Mouse (Mus musculus) forebrain, embryonic 14.5 days (tissue): ENCODE data around the gene Dnah8. TPM values are rescaled to one million over a fixed set of nuclear protein-coding genes. Genes with fewer than 3 reads are reported as not detected.
A peak's percentile ranks its signal among the peaks of the same experiment; 100 is the strongest.

Experiments
- ATAC-seq: fragments of 200-750 bp; cut with Nextera tagmentation; 2 replicates; pipeline ENCODE4 v1.8.0; 2017; ENCODE audit warnings: mild to moderate bottlenecking, moderate library complexity
- DNase-seq: peaks from one replicate; pipeline ENCODE4 v3.0.0-alpha.2; 2015; ENCODE audit warnings: low spot score
- H3K27ac ChIP-seq: fragments of 300-500 bp; sonication (generic); 2 replicates; pipeline ENCODE4 v1.5.1; 2014; ENCODE audit warnings: low read depth, mild to moderate bottlenecking, control low read depth, low read length, moderate library complexity
- H3K27me3 ChIP-seq: fragments of 300-500 bp; sonication (generic); replicated peaks from 2 replicates; pipeline ENCODE4 v1.6.1; 2014; ENCODE audit warnings: low read length, control low read depth, mixed read lengths; ENCODE audit not compliant: control insufficient read depth, insufficient read depth
- H3K36me3 ChIP-seq: fragments of 300-500 bp; sonication (generic); 2 replicates; pipeline ENCODE4 v1.6.1; 2014; ENCODE audit warnings: low read length, control low read depth; ENCODE audit not compliant: control insufficient read depth, insufficient read depth
- H3K4me1 ChIP-seq: fragments of 300-500 bp; sonication (generic); 2 replicates; pipeline ENCODE4 v1.6.1; 2014; ENCODE audit warnings: antibody characterized with exemption, low read length, control low read depth; ENCODE audit not compliant: control insufficient read depth, insufficient read depth
- H3K4me2 ChIP-seq: fragments of 300-500 bp; sonication (generic); 2 replicates; pipeline ENCODE4 v1.6.1; 2014; ENCODE audit warnings: mild to moderate bottlenecking, control low read depth, low read length
- H3K4me3 ChIP-seq: fragments of 300-500 bp; sonication (generic); 2 replicates; pipeline ENCODE4 v1.5.1; 2014; ENCODE audit warnings: low read depth, low read length, control low read depth
- H3K9ac ChIP-seq: fragments of 300-500 bp; sonication (generic); 2 replicates; pipeline ENCODE4 v1.6.1; 2014; ENCODE audit warnings: mild to moderate bottlenecking, low read length, control low read depth, moderate library complexity
- H3K9me3 ChIP-seq: fragments of 300-500 bp; sonication (generic); replicated peaks from 2 replicates; pipeline ENCODE4 v1.6.1; 2016; ENCODE audit warnings: low read length, control low read depth, mixed read lengths; ENCODE audit not compliant: control insufficient read depth
- WGBS: fragments of 180-500 bp; shearing (Covaris S2); extraction: QIAGEN DNeasy Blood & Tissue Kit; methylation state at CpG from one replicate; pipeline ENCODE4 v1.1.7; 2014; 5-methylcytosine and 5-hydroxymethylcytosine counted together
- polyA plus RNA-seq: library from polyadenylated mRNA; unstranded; fragments of >200 nt; fragmentation: Nextera tagmentation; extraction: Ambion mirVana; gene quantifications from 2 replicates; pipeline ENCODE4 v1.2.1, GENCODE M21; 2014

The Dnah8 gene
- polyA plus RNA-seq, 1 experiment from 2014 or later: 1.9 TPM

DNA sequence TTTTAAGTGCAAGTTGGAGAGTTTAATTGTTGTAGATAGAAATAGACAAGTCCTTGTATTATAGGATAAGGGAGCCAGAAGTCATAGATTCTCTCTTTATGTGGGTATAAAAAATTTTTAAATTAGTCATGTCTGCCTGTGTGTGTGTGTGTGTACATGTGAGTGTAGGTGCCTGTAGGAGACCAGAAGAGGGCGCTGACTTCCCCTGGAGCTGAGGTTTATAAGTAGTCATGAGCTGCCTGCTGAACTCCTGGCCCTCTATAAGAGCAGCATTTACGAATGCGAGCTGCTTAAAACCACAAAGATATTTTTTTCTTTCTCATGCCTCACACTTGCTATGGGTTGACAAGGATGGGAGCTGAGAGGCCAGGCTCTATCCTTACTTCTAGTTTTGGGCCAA is 115.6 kb downstream of the Dnah8 start:
- WGBS: 90% methylated on average over 3 of the region's 3 CpGs
- H3K27ac ChIP-seq: no peak overlapping the region

GRCm38 (mm10) chr17:30743947-30744346 is 119.8 kb downstream of the Dnah8 start:
- Histone ChIP-seq H3K9me3 (no peaks in the 10 kb centered on the region), H3K27me3 (no peaks in the 10 kb centered on the region), H3K9ac (no peak overlapping the region), H3K4me3 (no peak overlapping the region), H3K4me2 (no peak overlapping the region), H3K4me1 (no peaks in the 10 kb centered on the region), H3K27ac (no peak overlapping the region), H3K36me3 (no peaks in the 10 kb centered on the region)
- ATAC-seq: no peak
- DNase-seq: no peak
- WGBS: 78% methylated on average over 3 of the region's 3 CpGs

More for the DNA sequence above, 115.6 kb downstream of the Dnah8 start:
- H3K9me3 ChIP-seq: no peaks in the 10 kb centered on the region
- H3K4me2 ChIP-seq: no peak overlapping the region
- H3K4me1 ChIP-seq: no peaks in the 10 kb centered on the region
- H3K9ac ChIP-seq: no peak overlapping the region
- H3K27me3 ChIP-seq: no peaks in the 10 kb centered on the region
- no peak overlapping the region for H3K4me3 ChIP-seq
- no peaks in the 10 kb centered on the region for H3K36me3 ChIP-seq
- no peak for ATAC-seq
- no peak for DNase-seq

DNA sequence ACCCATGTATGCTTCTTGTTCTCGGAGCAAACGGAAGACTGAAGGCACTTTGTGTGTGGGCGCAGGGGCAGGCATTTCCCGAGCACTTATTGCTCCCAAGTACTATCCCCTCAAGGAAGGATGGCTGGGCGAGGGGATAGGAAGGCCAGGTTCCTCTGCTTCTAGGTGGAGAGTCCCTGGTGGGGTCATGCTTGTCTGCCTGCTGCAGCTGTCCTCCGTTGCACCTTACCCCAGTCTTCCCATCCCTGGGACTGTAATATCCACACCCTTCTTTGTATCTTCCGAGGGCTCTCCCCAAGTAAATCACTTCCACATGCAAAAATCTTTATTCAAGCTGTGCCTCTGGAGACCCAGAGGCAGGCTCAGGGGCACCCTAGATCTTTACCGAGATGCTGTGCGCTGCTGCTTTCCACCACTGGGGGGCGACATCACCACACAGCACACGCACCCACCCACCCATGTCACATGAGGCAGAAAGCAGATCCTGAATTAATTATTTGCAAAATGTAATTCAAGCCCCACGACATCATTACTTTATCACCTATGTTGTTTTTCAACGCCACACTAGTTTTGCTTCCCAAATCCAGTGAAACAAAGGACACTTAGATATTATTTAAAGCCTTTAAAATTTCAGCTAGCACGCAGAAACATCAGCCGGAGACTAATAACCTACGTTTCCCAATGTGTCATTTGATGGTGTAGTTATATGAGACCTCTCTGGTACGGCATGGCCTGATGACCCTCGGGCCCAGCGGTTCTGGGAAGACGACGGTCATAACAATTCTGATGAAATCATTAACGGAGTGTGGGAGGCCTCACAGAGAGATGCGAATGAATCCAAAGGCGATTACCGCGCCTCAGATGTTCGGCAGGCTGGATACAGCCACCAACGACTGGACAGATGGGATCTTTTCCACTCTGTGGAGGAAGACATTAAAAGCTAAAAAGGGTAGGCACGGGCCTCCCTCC is 122.2 kb downstream of the Dnah8 start:
- whole genome bisulfite sequencing: 61% methylated on average over 29 of the region's 29 CpGs
- H3K9ac ChIP-seq: no peak overlapping the region
- DNase-seq (peak; percentile 79), ATAC-seq (peak; percentile 76; the same call in 1 of the 2 replicates)
- H3K4me3 ChIP-seq: no peak overlapping the region
- H3K9me3 ChIP-seq: no peaks in the 10 kb centered on the region
- no peak overlapping the region for H3K27ac ChIP-seq
- no peaks in the 10 kb centered on the region for H3K36me3 ChIP-seq
- no peaks in the 10 kb centered on the region for H3K27me3 ChIP-seq
- H3K4me2 ChIP-seq: no peak overlapping the region
- H3K4me1 ChIP-seq: no peaks in the 10 kb centered on the region

- WGBS: 82% methylated on average over 12 of the region's 12 CpGs
- Histone ChIP-seq H3K27me3 (no peaks in the 10 kb centered on the region), H3K27ac (no peak overlapping the region), H3K4me2 (no peak overlapping the region), H3K9ac (no peak overlapping the region), H3K4me3 (no peak overlapping the region), H3K9me3 (no peaks in the 10 kb centered on the region), H3K36me3 (no peaks in the 10 kb centered on the region), H3K4me1 (no peaks in the 10 kb centered on the region)
- no peak for ATAC-seq
- DNase-seq: no peak
Observed at GRCm38 (mm10) chr17:30749391-30749790, 125.2 kb downstream of the Dnah8 start.

GRCm38 (mm10) chr17:30750269-30750668 is 126.1 kb downstream of the Dnah8 start:
- ATAC-seq: no peak
- 43% methylated on average over 6 of the region's 6 CpGs for WGBS
- no peak overlapping the region for H3K4me3 ChIP-seq
- H3K9ac ChIP-seq: no peak overlapping the region
- no peak overlapping the region for H3K27ac ChIP-seq
- no peaks in the 10 kb centered on the region for H3K27me3 ChIP-seq
- DNase-seq: no peak
- no peaks in the 10 kb centered on the region for H3K36me3 ChIP-seq
- H3K9me3 ChIP-seq: no peaks in the 10 kb centered on the region
- no peak overlapping the region for H3K4me2 ChIP-seq
- H3K4me1 ChIP-seq: no peaks in the 10 kb centered on the region

DNA sequence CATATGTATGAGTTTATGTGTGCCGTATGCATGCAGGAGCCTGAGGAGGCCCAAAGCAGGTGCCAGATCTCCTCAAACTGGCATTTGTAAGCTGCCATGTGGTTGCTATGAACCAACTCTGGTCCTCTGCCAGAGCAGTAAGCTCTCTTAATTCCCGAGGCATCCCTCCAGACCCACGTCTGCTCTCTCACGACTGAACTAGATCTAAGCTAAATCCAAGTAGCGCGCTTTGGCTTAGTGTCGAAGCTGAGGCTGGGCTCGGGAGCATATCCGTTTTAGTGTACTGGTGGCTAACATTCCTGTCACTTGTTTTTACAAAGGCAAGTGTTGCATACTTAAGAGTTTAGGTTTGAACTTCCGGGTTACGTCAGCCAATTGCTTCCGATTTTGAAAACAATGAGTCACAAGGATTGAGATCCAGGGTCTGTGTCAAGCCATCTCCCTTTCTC is 128.2 kb downstream of the Dnah8 start:
- no peaks in the 10 kb centered on the region for H3K9me3 ChIP-seq
- 74% methylated on average over 12 of the region's 12 CpGs for WGBS
- DNase-seq (peak; percentile 89), ATAC-seq (peak; percentile 54; the same call in 1 of the 2 replicates)
- H3K4me2 ChIP-seq: no peak overlapping the region
- no peaks in the 10 kb centered on the region for H3K4me1 ChIP-seq
- no peak overlapping the region for H3K4me3 ChIP-seq
- H3K9ac ChIP-seq: no peak overlapping the region
- H3K27me3 ChIP-seq: no peaks in the 10 kb centered on the region
- H3K36me3 ChIP-seq: no peaks in the 10 kb centered on the region
- H3K27ac ChIP-seq: no peak overlapping the region; the same call in 1 of the 2 replicates

DNA sequence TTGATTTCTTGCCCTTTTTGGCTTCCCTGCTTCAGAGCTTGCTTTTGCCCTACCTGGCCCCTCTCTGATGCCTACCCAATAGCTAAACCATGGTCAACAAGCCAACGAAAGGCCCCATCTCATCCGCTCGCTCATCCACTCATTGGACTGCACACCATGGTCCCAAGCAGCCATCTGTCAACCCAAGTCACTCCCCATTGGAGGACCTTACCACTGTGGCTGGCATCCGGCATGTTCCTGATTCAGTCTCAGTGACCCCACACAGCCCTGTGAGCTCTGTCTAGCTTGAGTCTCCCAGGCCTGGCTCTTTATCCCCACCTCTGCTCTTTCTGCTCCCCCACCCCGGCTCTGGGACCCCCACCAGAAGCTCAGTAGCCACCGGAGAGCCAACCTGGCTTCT is 129.0 kb downstream of the Dnah8 start:
- DNase-seq: no peak
- no peaks in the 10 kb centered on the region for H3K4me1 ChIP-seq
- H3K4me2 ChIP-seq: no peak overlapping the region
- no peak overlapping the region for H3K9ac ChIP-seq
- WGBS: 90% methylated on average over 6 of the region's 6 CpGs
- H3K36me3 ChIP-seq: no peaks in the 10 kb centered on the region
- no peak overlapping the region for H3K4me3 ChIP-seq
- no peaks in the 10 kb centered on the region for H3K27me3 ChIP-seq
- no peak for ATAC-seq
- no peak overlapping the region for H3K27ac ChIP-seq
- H3K9me3 ChIP-seq: no peaks in the 10 kb centered on the region

DNA sequence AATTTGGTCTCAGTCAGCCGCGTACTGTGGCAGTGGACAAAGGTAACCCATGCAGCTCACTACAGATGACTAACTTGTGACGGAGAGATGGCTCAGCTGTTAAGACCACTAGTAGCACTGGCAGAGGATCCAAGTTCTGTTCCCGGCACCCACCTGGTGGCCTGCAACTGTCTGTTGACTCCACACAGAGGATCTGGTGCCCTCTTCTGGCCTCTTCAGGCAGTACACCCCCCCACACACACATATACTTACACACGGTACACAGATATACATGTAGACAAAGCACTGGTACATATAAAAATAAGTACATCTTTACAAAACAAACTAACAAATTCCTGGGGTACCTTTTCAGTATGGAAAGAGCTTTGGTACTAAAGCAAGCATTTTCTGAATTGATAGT is 132.6 kb downstream of the Dnah8 start:
- Histone ChIP-seq H3K27me3 (no peaks in the 10 kb centered on the region), H3K4me3 (no peak overlapping the region), H3K9me3 (no peaks in the 10 kb centered on the region), H3K4me2 (no peak overlapping the region), H3K4me1 (no peaks in the 10 kb centered on the region), H3K9ac (no peak overlapping the region), H3K36me3 (no peaks in the 10 kb centered on the region), H3K27ac (no peak overlapping the region)
- ATAC-seq (no peak), DNase-seq (no peak)
- 97% methylated on average over 5 of the region's 5 CpGs for WGBS

DNA sequence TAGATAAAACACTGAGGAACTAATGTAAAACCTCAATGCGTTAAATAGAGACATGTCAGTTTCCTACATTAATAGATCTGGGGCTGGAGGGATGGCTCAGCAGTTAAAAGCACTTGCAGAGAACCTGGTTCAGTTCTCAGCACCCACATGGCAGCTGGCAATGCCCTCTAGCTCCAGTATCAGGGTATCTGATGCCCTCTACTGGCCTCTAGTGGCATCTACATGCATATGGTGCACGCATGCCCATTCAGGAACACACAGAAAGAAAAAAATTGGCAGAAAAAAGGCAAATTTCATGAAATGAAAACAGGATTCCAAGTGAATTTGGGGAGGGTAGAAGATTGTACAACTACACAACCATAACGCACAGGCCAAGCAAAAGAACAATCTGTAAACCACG is 136.2 kb downstream of the Dnah8 start:
- ATAC-seq: no peak
- Histone ChIP-seq H3K36me3 (no peaks in the 10 kb centered on the region), H3K9me3 (no peaks in the 10 kb centered on the region), H3K4me3 (no peak overlapping the region), H3K4me1 (no peaks in the 10 kb centered on the region), H3K27ac (no peak overlapping the region), H3K4me2 (no peak overlapping the region), H3K27me3 (no peaks in the 10 kb centered on the region), H3K9ac (no peak overlapping the region)
- no peak for DNase-seq
- WGBS: 96% methylated on average over 4 of the region's 4 CpGs
